Mouse (Mus musculus) lung, postnatal 4 days (tissue): ENCODE data around the gene Chpt1.

Experiments used
- DNase-seq, 2 experiments: peaks; one replicate each; pipeline ENCODE4 v3.0.0; 2021

The Chpt1 gene

DNA sequence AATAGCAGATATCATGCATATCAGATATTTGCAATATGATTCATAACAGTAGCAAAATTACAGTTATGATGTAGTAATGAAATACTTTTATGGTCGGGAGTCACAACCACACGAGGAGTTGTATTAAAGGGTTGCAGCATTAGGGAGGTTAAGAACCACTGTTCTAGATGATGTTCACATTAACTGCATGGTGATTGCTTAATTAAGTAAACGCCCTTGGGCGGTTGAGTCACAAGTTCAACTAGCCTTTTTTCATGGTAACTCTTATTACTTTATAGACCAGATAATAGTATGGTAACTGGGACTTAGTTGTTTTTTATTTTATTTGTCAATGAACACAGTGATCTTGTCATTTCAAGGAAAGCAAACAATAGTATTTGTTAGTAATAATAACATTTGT is 100.9 kb downstream of the Chpt1 start:
- DNase-seq: no peak
